Comparison of ENCODE assay signal across 27 mouse cellular contexts in genomic region chr2:35596796-35597195, GRCm38 (mm10). TPM values are rescaled to one million over a fixed set of nuclear protein-coding genes. Genes with fewer than 3 reads are reported as not detected.
A peak's percentile ranks its signal among the peaks of the same experiment; 100 is the strongest.
DNase-seq lines count a peak whose midpoint lies in the region; ATAC-seq and TF ChIP-seq lines count a peak whose summit lies in the region.
"Had no signal": no experiment of that assay in that cellular context is flagged by ENCODE, and none has a peak within 500 bp of the region (broad histone marks: within the 10 kb centered on the region; RNA-seq: fewer than 3 reads in every experiment).

No protein-coding gene starts in this region.

- no peak for TF ChIP-seq CTCF in stomach, postnatal 0 days (IDR thresholded peaks at IDR 0.05; ENCODE audit: low read depth)

- peak; percentile 34 for DNase-seq in cerebellum, adult 11-12 months
- DNase-seq in cerebellum, adult 8-10 months: no peak
- no peak for DNase-seq in heart, embryonic 10.5 days (ENCODE audit: low spot score)
- no peak for DNase-seq in heart, adult 9 months (ENCODE audit: low spot score in 2 of 2)
- peak; percentile 21 to 33 for DNase-seq in kidney, postnatal 36 days
- DNase-seq in stomach, postnatal 0 days (ENCODE audit: low spot score): no peak
- DNase-seq: adrenal gland, adult 8-10 months; cerebellum, adult 18-20 months; cerebellum, postnatal 14 days; gastrocnemius, postnatal 14 days; kidney, adult 8-10 months; kidney, postnatal 14 days; liver, postnatal 0 days; right cerebral cortex, postnatal 25 days; thymus, postnatal 14 days had no signal

- H3K79me2 ChIP-seq in myocyte (ENCODE audit: control insufficient read depth, insufficient read depth): no peaks in the 10 kb centered on the region

- H3K4me1 ChIP-seq in heart, embryonic 10.5 days: peaks cover 84% of the 10 kb centered on the region
- peaks cover 17% of the 10 kb centered on the region; the same call in 1 of the 2 replicates for H3K4me1 ChIP-seq in kidney, embryonic 14.5 days (ENCODE audit: control insufficient read depth, insufficient read depth, low read length)
- H3K4me1 ChIP-seq in stomach, postnatal 0 days (replicated peaks; ENCODE audit: control insufficient read depth, insufficient read depth): 0 out of 2 replicates have a peak, but pooled peaks cover 3% of the 10 kb centered on the region
- H3K4me1 ChIP-seq: forebrain, embryonic 12.5 days; liver, embryonic 12.5 days had no signal

- H3K9ac ChIP-seq in kidney, embryonic 14.5 days (ENCODE audit: low read depth, low read length): no peak overlapping the region
- H3K9ac ChIP-seq in stomach, postnatal 0 days (ENCODE audit: low read length): no peak overlapping the region
- H3K9ac ChIP-seq: forebrain, embryonic 12.5 days; hindbrain, embryonic 12.5 days; intestine, embryonic 15.5 days; liver, embryonic 12.5 days; liver, postnatal 0 days; midbrain, embryonic 13.5 days; stomach, embryonic 15.5 days had no signal

- H3K27ac ChIP-seq in heart, embryonic 10.5 days: peak overlapping the region; percentile 59; the same call in 1 of the 2 replicates
- no peak overlapping the region for H3K27ac ChIP-seq in kidney, embryonic 14.5 days (ENCODE audit: low read depth, low read length)
- H3K27ac ChIP-seq in stomach, postnatal 0 days (replicated peaks): no peak overlapping the region
- H3K27ac ChIP-seq: forebrain, embryonic 12.5 days; hindbrain, embryonic 12.5 days; hindbrain, postnatal 0 days; intestine, embryonic 15.5 days; left cerebral cortex, adult 2 months; liver, embryonic 12.5 days; macrophage; midbrain, embryonic 13.5 days; stomach, embryonic 15.5 days had no signal

- no peak overlapping the region for H3K4me2 ChIP-seq in kidney, embryonic 14.5 days (replicated peaks; ENCODE audit: low read depth, low read length)
- H3K4me2 ChIP-seq in myocyte (ENCODE audit: low read depth): peak overlapping the region; percentile 7
- no peak overlapping the region for H3K4me2 ChIP-seq in stomach, postnatal 0 days (replicated peaks; ENCODE audit: low read depth)
- H3K4me2 ChIP-seq: forebrain, embryonic 12.5 days; hindbrain, embryonic 12.5 days; intestine, embryonic 15.5 days; liver, embryonic 12.5 days; midbrain, embryonic 13.5 days; stomach, embryonic 15.5 days had no signal

- H3K4me3 ChIP-seq in heart, embryonic 10.5 days: no peak overlapping the region
- no peak overlapping the region for H3K4me3 ChIP-seq in kidney, embryonic 14.5 days (ENCODE audit: low read length)
- H3K4me3 ChIP-seq in myocyte: no peak overlapping the region
- H3K4me3 ChIP-seq in stomach, postnatal 0 days (ENCODE audit: low read depth, low read length): no peak overlapping the region
- H3K4me3 ChIP-seq: forebrain, embryonic 12.5 days; hindbrain, embryonic 12.5 days; intestine, embryonic 15.5 days; left cerebral cortex, adult 2 months; liver, embryonic 12.5 days; midbrain, embryonic 13.5 days; stomach, embryonic 15.5 days had no signal

- 64% methylated on average over 4 of the region's 4 CpGs for WGBS in heart, embryonic 10.5 days
- WGBS in kidney, embryonic 14.5 days: 64% methylated on average over 4 of the region's 4 CpGs
- 51% methylated on average over 4 of the region's 4 CpGs for WGBS in stomach, postnatal 0 days

- TF ChIP-seq POLR2A in myocyte (IDR thresholded peaks at IDR 0.05; ENCODE audit: insufficient read length, low read depth): no peak

- TF ChIP-seq EP300 in stomach, postnatal 0 days (optimal IDR thresholded peaks at IDR 0.05): no peak

- no peaks in the 10 kb centered on the region for H3K9me3 ChIP-seq in heart, embryonic 10.5 days
- no peaks in the 10 kb centered on the region for H3K9me3 ChIP-seq in kidney, embryonic 14.5 days (ENCODE audit: control insufficient read depth, low read length)
- no peaks in the 10 kb centered on the region for H3K9me3 ChIP-seq in stomach, postnatal 0 days (ENCODE audit: control insufficient read depth, low read length)
- H3K9me3 ChIP-seq: forebrain, embryonic 12.5 days; G1E; hindbrain, embryonic 12.5 days; intestine, embryonic 15.5 days; liver, embryonic 12.5 days; midbrain, embryonic 13.5 days; stomach, embryonic 15.5 days had no signal

- H3ac ChIP-seq in myocyte (ENCODE audit: control insufficient read depth, insufficient read length): no peak overlapping the region

- 0 out of 2 replicates have a peak, but pooled peaks cover 7% of the 10 kb centered on the region for H3K36me3 ChIP-seq in heart, embryonic 10.5 days
- no peaks in the 10 kb centered on the region for H3K36me3 ChIP-seq in kidney, embryonic 14.5 days (ENCODE audit: control insufficient read depth, insufficient read depth, low read length)
- H3K36me3 ChIP-seq in myocyte (ENCODE audit: control insufficient read depth, insufficient read depth): no peaks in the 10 kb centered on the region
- H3K36me3 ChIP-seq in stomach, postnatal 0 days (ENCODE audit: control insufficient read depth, insufficient read depth, low read length): no peaks in the 10 kb centered on the region
- H3K36me3 ChIP-seq: forebrain, embryonic 12.5 days; G1E; hindbrain, embryonic 12.5 days; intestine, embryonic 15.5 days; liver, embryonic 12.5 days; midbrain, embryonic 13.5 days had no signal

- ATAC-seq in kidney, embryonic 14.5 days (ENCODE audit: low FRiP score, low TSS enrichment): no peak
- no peak for ATAC-seq in stomach, postnatal 0 days (ENCODE audit: low FRiP score, low TSS enrichment)
- ATAC-seq: hindbrain, postnatal 0 days; intestine, embryonic 15.5 days; liver, embryonic 12.5 days; liver, postnatal 0 days; midbrain, embryonic 13.5 days had no signal

- H3K27me3 ChIP-seq in heart, embryonic 10.5 days (ENCODE audit: insufficient read depth, poor library complexity, severe bottlenecking): no peaks in the 10 kb centered on the region
- no peaks in the 10 kb centered on the region for H3K27me3 ChIP-seq in kidney, embryonic 14.5 days (ENCODE audit: control insufficient read depth, insufficient read depth, low read length)
- no peaks in the 10 kb centered on the region for H3K27me3 ChIP-seq in myocyte (ENCODE audit: control insufficient read depth, insufficient read depth, insufficient read length)
- no peaks in the 10 kb centered on the region for H3K27me3 ChIP-seq in stomach, postnatal 0 days (ENCODE audit: control insufficient read depth, insufficient read depth, low read length)
- H3K27me3 ChIP-seq: hindbrain, embryonic 12.5 days; intestine, embryonic 15.5 days; midbrain, embryonic 13.5 days; stomach, embryonic 15.5 days had no signal

TF ChIP-seq in myocyte, 11 proteins besides CTCF, POLR2A, EP300 and RAD21:
- TF ChIP-seq MYOG (IDR thresholded peaks at IDR 0.05; ENCODE audit: control insufficient read depth in 1 of 3, insufficient read depth in 1 of 3, insufficient read length in 2 of 3, low read depth in 2 of 3) (peak in 1 of 3 experiments; percentile 31), MYOD1 (IDR thresholded peaks at IDR 0.05; ENCODE audit: control insufficient read depth in 1 of 3, insufficient read length in 2 of 3, low read depth in 2 of 3) (peak in 2 of 3 experiments; percentile 19 to 34), SRF (IDR thresholded peaks at IDR 0.05; ENCODE audit: control insufficient read depth, insufficient read length, low read depth) (no peak)

RNA-seq across cellular contexts. Expression of gene Dab2ip, which starts 38.7 kb away (rescaled TPM):
- 47.6 and 49.0 TPM in 2 replicates for polyA plus RNA-seq in heart, embryonic 10.5 days (2016; fragmentation: Nextera tagmentation; extraction: Ambion mirVana)
- 36.0 and 42.4 TPM in 2 replicates for polyA plus RNA-seq in kidney, embryonic 14.5 days (2014; fragmentation: Nextera tagmentation; extraction: Ambion mirVana)
- polyA plus RNA-seq in myocyte (2012; fragmentation: generic; extraction: Trizol): 46.9 TPM
- 46.4 and 48.1 TPM in 2 replicates for polyA plus RNA-seq in stomach, postnatal 0 days (2015; fragmentation: Nextera tagmentation; extraction: Ambion mirVana)

Comparison
In these comparisons a context has a peak if more than half of its experiments do, and no peak if none do; other contexts are left out.
1. DNase-seq: peak in cerebellum, adult 11-12 months (single experiment) and kidney, postnatal 36 days (2 of 2); none in cerebellum, adult 8-10 months (single experiment), heart, embryonic 10.5 days (single experiment), heart, adult 9 months (0 of 2) and stomach, postnatal 0 days (single experiment).